Mouse (Mus musculus) right cerebral cortex, postnatal 4 days (tissue): Measurements from ENCODE around the gene Aifm1.
A peak's percentile ranks its signal among the peaks of the same experiment; 100 is the strongest.
"Not testable (repeated sequence)": the region's sequence is repeated elsewhere in the genome, so short reads cannot be mapped to it uniquely, and the experiment has no call there.

Source experiments
- DNase-seq: peaks from one replicate; pipeline ENCODE4 v3.0.0-alpha.2; 2022

The Aifm1 gene

GRCm38 (mm10) chrX:48455018-48455417 is 58.3 kb downstream of the Aifm1 start:
- no peak for DNase-seq

- no peak for DNase-seq
Observed at GRCm38 (mm10) chrX:48454495-48454878, 58.9 kb downstream of the Aifm1 start.

- DNase-seq = peak; percentile 16
Observed at GRCm38 (mm10) chrX:48453736-48454494, 59.4 kb downstream of the Aifm1 start.

- DNase-seq = no peak
Observed at GRCm38 (mm10) chrX:48452931-48453673, 60.3 kb downstream of the Aifm1 start.

GRCm38 (mm10) chrX:48452231-48452890 is 61.0 kb downstream of the Aifm1 start:
- no peak for DNase-seq

- DNase-seq = no peak
Observed at GRCm38 (mm10) chrX:48449646-48450045, 63.7 kb downstream of the Aifm1 start.

GRCm38 (mm10) chrX:48444677-48445076 is 68.7 kb downstream of the Aifm1 start:
- DNase-seq = no peak

- no peak for DNase-seq
Observed at GRCm38 (mm10) chrX:48441954-48442353, 71.4 kb downstream of the Aifm1 start.

GRCm38 (mm10) chrX:48441548-48441947 is 71.8 kb downstream of the Aifm1 start:
- no peak for DNase-seq

- no peak for DNase-seq
Observed at GRCm38 (mm10) chrX:48439036-48439435, 74.3 kb downstream of the Aifm1 start.

GRCm38 (mm10) chrX:48436082-48436481 is 77.3 kb downstream of the Aifm1 start:
- not testable (repeated sequence) for DNase-seq

- DNase-seq = no peak
Observed at GRCm38 (mm10) chrX:48435477-48435900, 77.9 kb downstream of the Aifm1 start.

GRCm38 (mm10) chrX:48434251-48434650 is 79.1 kb downstream of the Aifm1 start:
- DNase-seq = no peak

GRCm38 (mm10) chrX:48433527-48433899 is 79.8 kb downstream of the Aifm1 start:
- no peak for DNase-seq

- no peak for DNase-seq
Observed at GRCm38 (mm10) chrX:48432599-48433526, 80.5 kb downstream of the Aifm1 start.

- no peak for DNase-seq
Observed at GRCm38 (mm10) chrX:48429538-48429937, 83.8 kb downstream of the Aifm1 start.

- DNase-seq = no peak
Observed at GRCm38 (mm10) chrX:48429100-48429499, 84.3 kb downstream of the Aifm1 start.

GRCm38 (mm10) chrX:48428642-48429041 is 84.7 kb downstream of the Aifm1 start:
- DNase-seq = no peak

GRCm38 (mm10) chrX:48428241-48428640 is 85.1 kb downstream of the Aifm1 start:
- DNase-seq = no peak

- DNase-seq = no peak
Observed at GRCm38 (mm10) chrX:48425280-48425679, 88.1 kb downstream of the Aifm1 start.
